Mouse (Mus musculus): ENCODE results near the gene Cfap206. TPM values are rescaled to one million over a fixed set of nuclear protein-coding genes. Genes with fewer than 3 reads are reported as not detected.

Gene Cfap206
- polyA plus RNA-seq, 1 experiment from 2014 or later = 0.12 TPM

GRCm38 (mm10) chr4:34673721-34674120 is 56.3 kb downstream of the Cfap206 start:
- CTCF ChIA-PET = no interaction called here
- no peak for TF ChIP-seq CTCF (IDR thresholded peaks at IDR 0.05)
- no peaks in the 10 kb centered on the region for H3K27me3 ChIP-seq
- no peak for ATAC-seq
- no peak for DNase-seq (ENCODE audit: low read depth, low spot score)
- POLR2A ChIA-PET = no interaction called here
- in situ Hi-C loops (cut with MboI; ENCODE audit: low pct_unique_long_range_greater_than_20kb) = no loop called here

GRCm38 (mm10) chr4:34667923-34668322 is 62.1 kb downstream of the Cfap206 start:
- ChIA-PET POLR2A (no interaction called here), CTCF (interaction anchor here (0.8 kb wide), 1 partner anchor 11 kb away, joined by 3 read pairs; no protein-coding TSS in a partner anchor)
- in situ Hi-C loops (cut with MboI; ENCODE audit: low pct_unique_long_range_greater_than_20kb) = no loop called here
- no peak for TF ChIP-seq CTCF (IDR thresholded peaks at IDR 0.05)
- no peaks in the 10 kb centered on the region for H3K27me3 ChIP-seq
- no peak for DNase-seq (ENCODE audit: low read depth, low spot score)
- ATAC-seq = no peak

GRCm38 (mm10) chr4:34661927-34662326 is 68.1 kb downstream of the Cfap206 start:
- CTCF ChIA-PET = interaction anchor here (2.0 kb wide), 1 partner anchor 10 kb away, joined by 6 read pairs; no protein-coding TSS in a partner anchor
- H3K27me3 ChIP-seq = no peaks in the 10 kb centered on the region
- TF ChIP-seq CTCF (IDR thresholded peaks at IDR 0.05) = no peak
- in situ Hi-C loops (cut with MboI; ENCODE audit: low pct_unique_long_range_greater_than_20kb) = no loop called here
- DNase-seq (ENCODE audit: low read depth, low spot score) (no peak), ATAC-seq (no peak)
- POLR2A ChIA-PET = interaction anchor here (0.5 to 0.8 kb wide), 2 partner anchors 46 to 603 kb away, joined by 3 read pairs; no protein-coding TSS in a partner anchor

DNA sequence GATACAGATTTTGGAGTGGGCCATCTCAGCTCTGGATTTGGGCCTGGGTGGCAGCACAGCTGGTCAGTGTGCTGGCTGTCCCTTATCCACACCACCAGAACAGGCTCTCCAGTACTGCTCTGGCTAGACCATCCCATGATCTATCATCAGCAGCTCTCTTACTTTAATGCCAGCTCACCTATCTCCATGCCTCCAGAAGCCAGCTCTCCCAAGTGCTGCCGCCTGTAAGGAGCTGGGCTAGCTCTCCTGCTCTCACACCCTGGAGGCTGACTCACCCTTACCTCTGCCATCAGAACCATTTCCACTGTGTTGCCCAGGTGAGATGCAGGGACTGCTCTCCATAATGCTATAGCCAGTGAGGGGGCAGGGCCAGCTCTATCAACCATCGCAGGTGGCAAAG is 68.5 kb downstream of the Cfap206 start:
- CTCF ChIA-PET = interaction anchor here (2.0 kb wide), 1 partner anchor 10 kb away, joined by 6 read pairs; no protein-coding TSS in a partner anchor
- in situ Hi-C loops (cut with MboI; ENCODE audit: low pct_unique_long_range_greater_than_20kb) = no loop called here
- H3K27me3 ChIP-seq = no peaks in the 10 kb centered on the region
- DNase-seq (ENCODE audit: low read depth, low spot score) (no peak), ATAC-seq (no peak)
- no peak for TF ChIP-seq CTCF (IDR thresholded peaks at IDR 0.05)
- POLR2A ChIA-PET = interaction anchor here (0.5 to 0.8 kb wide), 2 partner anchors 46 to 603 kb away, joined by 3 read pairs; no protein-coding TSS in a partner anchor

GRCm38 (mm10) chr4:34659012-34659411 is 71.0 kb downstream of the Cfap206 start:
- ChIA-PET POLR2A (no interaction called here), CTCF (no interaction called here)
- in situ Hi-C loops (cut with MboI; ENCODE audit: low pct_unique_long_range_greater_than_20kb) = no loop called here
- DNase-seq (ENCODE audit: low read depth, low spot score) = no peak
- H3K27me3 ChIP-seq = no peaks in the 10 kb centered on the region
- TF ChIP-seq CTCF (IDR thresholded peaks at IDR 0.05) = no peak
- ATAC-seq = no peak

GRCm38 (mm10) chr4:34656101-34656500 is 73.9 kb downstream of the Cfap206 start:
- no peak for ATAC-seq
- in situ Hi-C loops (cut with MboI; ENCODE audit: low pct_unique_long_range_greater_than_20kb) = no loop called here
- no peak for DNase-seq (ENCODE audit: low read depth, low spot score)
- POLR2A ChIA-PET = no interaction called here
- no peak for TF ChIP-seq CTCF (IDR thresholded peaks at IDR 0.05)
- no peaks in the 10 kb centered on the region for H3K27me3 ChIP-seq
- CTCF ChIA-PET = interaction anchor here (1.5 kb wide), 1 partner anchor 12 kb away, joined by 3 read pairs; no protein-coding TSS in a partner anchor

GRCm38 (mm10) chr4:34653179-34653578 is 76.8 kb downstream of the Cfap206 start:
- no peaks in the 10 kb centered on the region for H3K27me3 ChIP-seq
- in situ Hi-C loops (cut with MboI; ENCODE audit: low pct_unique_long_range_greater_than_20kb) = no loop called here
- POLR2A ChIA-PET = no interaction called here
- DNase-seq (ENCODE audit: low read depth, low spot score) (no peak), ATAC-seq (no peak)
- no peak for TF ChIP-seq CTCF (IDR thresholded peaks at IDR 0.05)
- CTCF ChIA-PET = no interaction called here

GRCm38 (mm10) chr4:34644779-34645178 is 85.2 kb downstream of the Cfap206 start:
- ATAC-seq (no peak), DNase-seq (ENCODE audit: low read depth, low spot score) (no peak)
- ChIA-PET CTCF (interaction anchor here (0.7 to 1.1 kb wide), 3 partner anchors 12 to 39 kb away, joined by 3 to 4 read pairs (median 3); no protein-coding TSS in a partner anchor), POLR2A (no interaction called here)
- no peak for TF ChIP-seq CTCF (IDR thresholded peaks at IDR 0.05)
- in situ Hi-C loops (cut with MboI; ENCODE audit: low pct_unique_long_range_greater_than_20kb) = no loop called here
- H3K27me3 ChIP-seq = no peaks in the 10 kb centered on the region

DNA sequence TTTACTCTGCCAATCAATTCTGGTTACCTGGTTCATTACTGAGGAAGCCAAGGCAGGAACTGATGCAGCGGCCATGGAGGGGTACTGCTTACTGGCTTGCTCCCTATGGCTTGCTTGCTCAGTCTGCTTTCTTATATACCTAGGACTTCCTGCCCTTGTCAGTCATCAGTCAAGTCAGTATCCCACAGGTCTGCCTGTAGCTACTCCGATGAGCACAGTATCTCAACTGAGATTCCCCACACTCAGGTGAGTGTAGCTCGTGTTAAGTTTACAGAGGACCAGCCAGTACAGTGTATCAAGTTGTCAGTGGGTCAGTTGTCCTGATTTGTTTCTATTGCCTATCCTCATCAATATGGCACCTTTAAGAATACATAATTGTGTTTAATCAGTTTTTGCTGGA is 89.3 kb downstream of the Cfap206 start:
- POLR2A ChIA-PET = no interaction called here
- in situ Hi-C loops (cut with MboI; ENCODE audit: low pct_unique_long_range_greater_than_20kb) = no loop called here

DNA sequence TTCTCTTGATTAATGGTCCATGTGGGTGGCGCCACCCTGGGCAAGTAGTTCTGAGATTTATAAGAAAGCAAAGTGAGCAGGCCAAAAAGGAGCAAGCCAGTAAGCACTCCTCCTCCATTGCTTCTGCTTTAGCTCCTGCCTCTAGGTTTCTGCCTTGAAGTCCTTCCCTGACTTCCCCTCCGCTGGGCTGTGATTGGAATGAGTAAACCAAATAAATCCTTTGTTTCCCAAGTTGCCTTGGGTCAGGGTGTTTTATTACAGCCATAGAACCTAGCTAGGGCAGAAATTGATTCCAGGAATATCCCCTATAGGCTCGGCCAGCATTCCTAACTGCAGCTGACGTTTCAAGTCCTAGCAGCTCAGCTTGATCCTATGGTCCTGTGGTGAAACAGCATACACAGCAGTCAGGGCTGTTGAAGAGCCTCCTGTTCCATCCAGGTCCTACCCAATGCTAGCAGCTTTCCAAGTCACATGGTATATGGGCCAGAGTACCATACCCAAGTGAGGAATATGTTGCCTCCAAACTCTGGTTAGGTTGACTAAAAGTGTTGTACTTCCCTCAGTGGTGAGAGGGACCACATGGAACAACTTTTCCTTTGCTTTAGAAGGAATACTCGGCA is 90.2 kb downstream of the Cfap206 start:
- no peak for ATAC-seq
- CTCF ChIA-PET = interaction anchor here (1.9 kb wide), 1 partner anchor 14 kb away, joined by 6 read pairs; no protein-coding TSS in a partner anchor
- POLR2A ChIA-PET = no interaction called here

More for the DNA sequence above, 89.3 kb downstream of the Cfap206 start:
- H3K27me3 ChIP-seq = no peaks in the 10 kb centered on the region
- ATAC-seq = no peak
- CTCF ChIA-PET = interaction anchor here (1.3 to 1.9 kb wide), 2 partner anchors 15 to 17 kb away, joined by 3 to 6 read pairs; no protein-coding TSS in a partner anchor
- TF ChIP-seq CTCF (IDR thresholded peaks at IDR 0.05) = no peak
- no peak for DNase-seq (ENCODE audit: low read depth, low spot score)

More for the DNA sequence above, 90.2 kb downstream of the Cfap206 start:
- DNase-seq (ENCODE audit: low read depth, low spot score) = no peak
- in situ Hi-C loops (cut with MboI; ENCODE audit: low pct_unique_long_range_greater_than_20kb) = no loop called here
- no peak for TF ChIP-seq CTCF (IDR thresholded peaks at IDR 0.05)
- H3K27me3 ChIP-seq = no peaks in the 10 kb centered on the region

Other genes starting within 250 kb of the Cfap206 start
- gene Akirin2, start 179.3 kb downstream of the Cfap206 start, polyA plus RNA-seq (2021) = 51.0 TPM
- gene Orc3, start 115.3 kb downstream of the Cfap206 start, polyA plus RNA-seq (2021) = 30.3 TPM
- 23.6 TPM for gene Rars2, start 115.2 kb downstream of the Cfap206 start, polyA plus RNA-seq (2021)
- gene Slc35a1, start 42.8 kb downstream of the Cfap206 start, polyA plus RNA-seq (2021) = 20.6 TPM
- gene Gm136, start 26.1 kb upstream of the Cfap206 start, polyA plus RNA-seq (2021) = not detected
- gene Smim8, start 48.2 kb upstream of the Cfap206 start, polyA plus RNA-seq (2021) = 18.7 TPM
- gene Zfp292, start 152.8 kb upstream of the Cfap206 start, polyA plus RNA-seq (2021) = 10.7 TPM
- gene Cga, start 163.6 kb upstream of the Cfap206 start, polyA plus RNA-seq (2021) = not detected

Data from Patski (cell line).